Mouse (Mus musculus) left cerebral cortex, postnatal 10 days (tissue): ENCODE data around the gene Galnt9. TPM values are rescaled to one million over a fixed set of nuclear protein-coding genes. Genes with fewer than 3 reads are reported as not detected.

ENCODE experiments used
- DNase-seq, 2 experiments: peaks; one replicate each; pipeline ENCODE4 v3.0.0; 2021 to 2022; ENCODE audit warnings: low spot score in 2 of 2, mixed read lengths in 1 of 2; ENCODE audit errors: extremely low spot score in 1 of 2
- intact Hi-C: fragments of 180-260 bp; cut with DNase I; formaldehyde crosslinking; loops from one replicate; pipeline ENCODE4 v1.15.1; 2025
- total RNA-seq, 2 experiments: library from RNA; stranded (reverse); gene quantifications; 2 replicates each; pipeline ENCODE4 v1.2.3; 2021

The Galnt9 gene
- total RNA-seq, 2 experiments from 2014 or later, result 64.1 to 67.4 TPM

DNA sequence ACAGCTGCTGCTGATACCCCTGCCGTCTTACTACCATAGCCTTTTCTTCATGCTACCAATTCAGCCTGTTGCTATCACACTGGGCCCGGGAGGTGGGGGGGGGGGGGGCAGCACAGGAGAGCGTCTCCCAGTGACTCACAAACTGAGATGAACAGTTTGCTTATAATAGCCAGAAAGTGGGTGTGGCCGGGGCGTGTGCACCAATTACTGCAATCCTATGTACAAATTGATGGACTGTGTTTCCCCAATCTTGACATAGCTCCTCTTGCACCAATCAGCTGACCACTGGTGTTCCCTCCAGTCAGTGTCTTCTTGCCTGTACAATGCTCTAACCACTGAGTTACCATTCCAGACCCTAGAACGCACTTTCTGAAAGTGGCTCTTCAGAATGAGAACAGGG, 64.2 kb downstream of the Galnt9 start:
- DNase-seq, result no peak
- intact Hi-C loops, result no loop called here

DNA sequence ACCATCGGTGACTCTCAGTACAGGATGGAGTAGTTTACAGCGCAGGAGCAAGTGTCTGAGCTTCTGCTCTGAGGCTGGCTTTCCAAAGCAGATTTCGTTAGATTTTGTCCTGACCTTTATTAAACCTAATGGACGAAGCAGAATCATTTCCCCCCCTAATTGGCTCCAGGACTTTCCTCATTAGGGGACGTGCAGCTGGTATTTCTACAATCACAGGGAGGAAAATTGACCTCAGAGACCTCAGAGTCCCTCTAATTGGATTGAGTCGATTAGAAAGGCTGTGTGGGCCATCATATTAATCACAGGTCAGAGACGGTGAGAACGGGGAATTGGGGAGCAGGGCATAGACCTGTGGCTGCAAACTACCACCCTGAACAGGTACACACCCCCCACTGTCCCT, 64.8 kb downstream of the Galnt9 start:
- intact Hi-C loops, result no loop called here
- DNase-seq, result no peak

DNA sequence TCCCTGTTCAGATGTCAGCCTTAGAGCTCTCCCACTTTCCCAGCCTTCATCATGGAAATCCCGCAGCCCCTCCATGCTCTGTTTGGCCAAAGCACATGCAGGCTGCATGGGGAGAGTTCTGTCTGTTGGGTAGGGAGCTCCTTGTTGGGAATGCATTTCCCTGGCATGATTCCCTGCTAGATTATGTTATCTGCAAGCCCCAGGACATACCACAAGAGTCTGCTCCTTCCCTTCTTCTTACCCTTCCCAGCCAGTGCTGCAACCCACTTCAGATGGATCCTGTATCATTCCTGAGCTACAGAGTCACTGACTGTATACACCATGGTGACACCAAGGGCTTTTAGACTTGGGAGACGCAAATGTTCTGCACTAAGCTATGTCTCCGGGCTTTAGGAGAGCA, 65.3 kb downstream of the Galnt9 start:
- no peak for DNase-seq
- intact Hi-C loops, result no loop called here

DNA sequence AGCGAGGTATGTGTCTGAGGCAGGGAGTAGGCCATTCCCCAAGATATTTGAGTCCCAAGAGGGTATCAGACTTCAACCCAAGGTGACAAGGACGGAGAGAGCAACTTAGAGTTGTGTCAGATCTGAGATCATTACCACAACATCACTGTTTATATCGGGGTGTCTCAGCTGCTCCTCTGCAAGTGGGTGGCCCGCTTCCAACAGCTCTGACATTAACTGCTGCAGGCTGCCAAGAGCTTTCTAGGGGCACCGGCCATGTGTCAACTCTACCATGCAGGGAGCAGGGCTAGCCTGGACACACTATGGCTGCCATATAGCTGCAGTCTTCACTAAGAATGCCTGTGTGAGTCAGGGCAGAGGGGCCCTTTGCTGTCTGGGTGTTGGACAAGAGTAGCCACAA, 65.7 kb downstream of the Galnt9 start:
- intact Hi-C loops, result no loop called here
- DNase-seq, result no peak

DNA sequence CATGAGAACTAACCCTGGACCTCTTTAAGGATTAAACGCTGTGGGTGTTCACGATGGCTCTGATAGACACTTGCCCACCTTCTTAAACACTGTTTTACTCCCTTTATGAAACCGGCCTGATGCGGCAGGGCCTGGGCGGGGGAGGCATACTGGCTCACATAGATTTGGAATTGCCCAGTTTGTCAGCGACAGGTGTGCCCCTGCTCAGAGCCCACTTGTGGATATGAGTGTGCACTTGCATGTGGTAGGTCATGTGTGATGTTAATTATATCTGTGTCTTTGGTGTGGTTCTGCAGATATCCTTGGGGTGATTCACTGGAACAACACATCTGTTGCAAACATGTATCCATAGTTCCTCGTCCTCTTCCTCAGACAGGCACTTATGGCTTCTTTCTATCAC, 66.3 kb downstream of the Galnt9 start:
- DNase-seq, result no peak

DNA sequence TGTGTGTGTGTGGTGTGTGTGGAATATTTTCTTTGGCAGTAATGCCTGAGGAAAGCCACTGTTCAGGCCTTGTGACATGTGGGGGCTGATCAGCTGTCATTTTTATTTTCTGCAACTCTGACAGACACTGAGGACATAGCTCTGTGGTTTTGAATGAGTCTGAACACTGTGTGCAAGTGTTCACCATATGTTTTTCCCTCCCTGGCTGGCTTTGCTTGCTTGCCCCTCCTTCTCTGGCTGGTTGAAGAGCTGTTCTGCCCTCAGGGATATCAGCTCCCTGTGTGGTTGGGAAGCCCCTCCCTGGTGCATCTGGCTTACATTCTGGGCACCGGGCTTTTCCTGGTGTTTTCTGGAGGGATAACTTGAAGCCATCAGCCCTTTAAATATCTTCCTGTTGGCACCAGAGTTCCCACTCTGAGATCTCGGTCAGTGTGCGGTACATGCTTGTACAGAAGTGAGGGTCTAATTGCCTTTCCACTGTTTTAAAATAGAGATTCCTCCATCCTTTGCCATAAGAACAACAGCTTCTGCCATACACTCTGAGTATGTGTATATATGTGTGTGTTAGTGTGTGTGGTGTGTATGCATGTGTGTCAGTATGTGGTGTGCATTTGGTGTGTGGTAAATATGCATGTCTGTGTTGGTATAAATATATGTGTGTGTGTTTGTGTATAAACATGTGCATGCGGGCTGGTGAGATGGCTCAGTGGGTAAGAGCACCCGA, 67.4 kb downstream of the Galnt9 start:
- intact Hi-C loops, result no loop called here
- DNase-seq, result peak in 1 of 2 experiments; percentile 37

More for the DNA sequence above, 66.3 kb downstream of the Galnt9 start:
- intact Hi-C loops, result no loop called here

DNA sequence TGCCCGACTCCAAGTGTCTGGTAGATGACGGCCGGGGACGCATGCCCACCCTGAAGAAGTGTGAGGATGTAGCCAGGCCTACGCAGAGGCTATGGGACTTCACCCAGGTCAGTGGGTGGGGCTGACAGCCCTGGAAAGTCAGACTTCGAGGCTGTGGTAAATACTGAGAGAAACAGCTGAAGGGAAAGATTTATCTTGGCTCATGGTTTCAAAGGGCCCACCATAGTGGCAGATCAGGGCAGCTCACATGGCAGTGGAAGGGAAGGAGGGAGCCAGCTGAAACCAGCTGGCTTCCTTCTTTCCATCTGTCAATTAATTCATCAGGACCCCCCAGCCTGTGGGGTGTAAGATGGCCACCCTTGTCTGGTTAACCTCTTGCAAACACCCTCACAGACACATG, 75.1 kb downstream of the Galnt9 start:
- no peak for DNase-seq
- intact Hi-C loops, result no loop called here

DNA sequence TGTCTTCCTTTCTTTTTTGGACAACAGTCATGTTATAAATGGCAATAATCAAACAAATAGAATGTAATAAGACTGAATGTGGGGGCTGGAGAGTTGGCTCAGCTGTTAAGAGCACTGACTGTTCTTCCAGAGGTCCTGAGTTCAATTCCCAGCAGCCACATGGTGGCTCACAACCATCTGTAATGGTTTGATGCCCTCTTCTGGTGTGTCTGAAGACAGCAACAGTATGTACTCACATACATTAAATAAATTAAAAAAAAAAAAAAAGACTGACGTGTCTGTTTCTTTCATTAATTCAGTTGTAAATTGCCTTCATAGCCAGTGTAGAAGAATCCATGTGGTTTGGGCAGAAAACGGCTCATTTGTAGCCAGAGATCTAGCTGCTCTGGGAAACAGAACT, 80.2 kb downstream of the Galnt9 start:
- DNase-seq, result no peak
- intact Hi-C loops, result no loop called here

DNA sequence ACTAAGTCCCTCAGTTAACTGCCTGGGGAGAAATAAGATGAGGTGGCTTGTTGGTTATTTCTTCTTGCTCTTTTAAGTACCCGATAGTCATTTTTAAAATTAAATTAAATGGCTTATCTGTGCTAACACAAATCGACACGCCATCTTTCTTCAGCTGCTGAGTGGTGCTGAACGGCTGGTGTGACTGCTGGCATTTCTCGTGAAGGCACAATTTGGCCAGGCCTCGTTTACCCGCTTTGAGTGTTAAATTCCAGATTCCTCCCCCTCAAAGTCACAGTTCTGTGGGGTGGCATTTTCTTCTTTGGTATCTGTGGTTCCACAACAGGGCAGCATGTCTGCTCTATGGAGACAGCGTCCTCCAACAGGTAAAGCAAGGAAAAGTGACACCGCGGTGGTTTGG, 83.2 kb downstream of the Galnt9 start:
- no peak for DNase-seq
- intact Hi-C loops, result no loop called here

DNA sequence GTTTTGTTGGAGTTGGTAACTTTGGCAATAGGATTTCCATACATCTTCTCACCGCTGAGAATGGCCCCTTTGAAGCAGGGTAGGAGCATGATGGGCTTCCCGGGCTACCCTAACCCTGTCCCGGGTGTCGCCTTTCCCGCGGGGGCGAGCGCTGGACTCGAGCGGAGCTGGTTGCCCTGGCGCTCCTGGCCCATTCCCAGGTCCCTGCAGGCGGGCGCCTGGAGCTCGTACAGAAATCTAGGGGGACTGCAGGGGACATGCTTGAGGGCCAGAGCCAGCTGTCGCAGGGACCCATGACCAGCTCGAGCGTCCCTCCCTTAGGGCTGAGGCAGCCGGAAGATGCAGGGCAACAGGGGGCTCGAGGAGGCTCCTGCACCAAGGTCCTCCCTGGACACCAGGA, 84.0 kb downstream of the Galnt9 start:
- DNase-seq, result no peak
- intact Hi-C loops, result no loop called here

DNA sequence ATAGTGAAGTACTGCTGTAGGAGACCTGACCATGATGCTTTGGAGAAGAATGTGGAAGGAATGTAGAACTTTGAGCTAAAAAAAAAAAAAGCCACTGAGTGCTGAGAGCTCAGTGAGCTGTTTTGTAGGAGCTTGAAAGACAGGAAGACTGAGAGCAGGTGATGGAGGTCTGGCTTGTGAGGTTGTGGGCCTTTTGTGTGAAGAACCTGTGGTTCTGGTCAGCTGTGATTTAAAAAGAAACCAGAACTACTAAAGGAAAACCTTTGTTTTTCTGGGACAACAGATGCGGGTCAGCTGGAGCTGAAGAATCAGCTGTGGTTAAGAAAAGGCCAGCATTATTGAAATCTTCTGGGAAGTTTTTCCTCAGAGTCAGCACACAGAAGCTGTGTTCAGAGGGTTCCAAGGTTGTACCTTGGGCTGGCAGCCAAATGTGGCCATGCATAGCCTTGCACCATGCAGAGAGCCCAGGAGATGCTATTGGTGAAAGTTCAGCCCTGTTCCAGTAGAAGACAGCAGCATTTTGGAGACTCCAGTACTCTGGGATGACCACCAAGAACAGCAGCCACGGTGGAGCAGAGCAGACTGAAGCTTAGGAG, 85.5 kb downstream of the Galnt9 start:
- no peak for DNase-seq
- intact Hi-C loops, result no loop called here

DNA sequence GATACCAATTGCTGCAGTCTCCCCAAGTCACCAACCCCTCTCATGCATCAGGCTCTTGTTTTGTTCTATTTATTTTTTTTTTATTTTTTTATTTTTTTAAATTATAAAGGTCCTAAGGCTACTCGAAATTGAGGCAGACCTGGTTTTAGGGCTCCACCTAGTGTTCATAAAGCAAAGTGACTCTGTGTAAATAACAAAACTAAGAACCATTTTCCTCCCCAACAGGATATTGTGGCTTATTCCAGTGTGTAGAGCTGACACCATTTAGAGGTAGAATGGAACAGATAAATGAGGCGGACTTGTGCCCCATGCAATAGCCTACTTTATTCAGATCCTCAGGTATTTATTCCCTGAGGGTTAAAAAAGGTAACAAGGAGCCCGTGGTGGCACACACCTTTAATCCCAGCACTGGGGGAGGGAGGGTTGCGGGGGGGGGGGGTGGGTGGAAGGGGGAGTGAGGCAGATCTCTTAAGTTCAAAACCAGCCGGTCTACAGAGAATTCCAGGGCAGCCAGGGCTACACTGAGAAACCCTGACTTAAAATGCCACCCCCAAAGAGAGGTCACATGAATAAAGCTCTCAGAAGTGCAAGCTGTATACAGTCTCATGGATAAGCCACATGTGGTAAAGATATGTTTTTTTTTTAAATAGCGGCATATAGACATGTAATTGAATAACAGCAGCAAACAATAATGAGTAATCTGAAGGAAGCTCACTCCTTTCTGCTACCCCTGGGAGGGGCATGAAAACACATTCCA, 92.0 kb downstream of the Galnt9 start:
- DNase-seq, result peak in 1 of 2 experiments; percentile 22
- intact Hi-C loops, result loop anchor here (1.0 to 5.0 kb wide), 2 partner anchors 143 to 279 kb away; no protein-coding TSS in a partner anchor

DNA sequence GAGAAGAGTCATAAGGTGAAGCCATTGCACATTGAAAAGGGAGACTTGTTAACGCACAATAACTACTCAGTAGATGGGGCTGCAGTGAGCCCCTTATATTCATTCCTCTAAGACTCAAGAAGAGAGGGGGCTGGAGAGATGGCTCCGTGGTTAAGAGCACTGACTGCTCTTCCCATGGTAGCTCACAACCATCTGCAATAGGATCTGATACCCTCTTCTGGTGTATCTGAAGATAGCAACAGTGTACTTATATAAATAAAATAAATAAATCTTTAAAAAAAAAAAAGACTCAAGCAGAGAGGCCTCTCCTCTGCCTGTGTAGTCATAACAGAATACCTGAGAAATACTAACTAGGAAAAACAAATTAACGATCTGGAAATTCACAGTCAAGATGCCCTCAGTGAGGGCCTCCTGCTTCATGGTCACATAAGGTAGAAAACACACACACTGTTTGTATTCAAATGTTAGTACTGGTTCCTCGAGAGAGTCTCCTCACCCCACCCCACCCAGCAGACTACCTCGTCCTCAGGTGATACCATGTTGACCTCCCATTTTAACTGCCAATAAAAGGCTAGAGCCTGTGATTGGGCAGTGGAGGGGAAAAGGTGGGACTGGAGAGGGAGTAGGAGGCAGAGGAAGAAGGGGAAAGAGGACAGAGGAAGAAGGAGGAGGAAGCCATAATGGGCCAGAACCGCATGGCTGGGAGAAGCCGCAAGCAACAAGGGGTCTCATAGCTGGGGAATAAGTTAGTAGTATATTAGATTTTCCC, 94.3 kb downstream of the Galnt9 start:
- no peak for DNase-seq
- intact Hi-C loops, result loop anchor here (5.0 kb wide), 1 partner anchor 281 kb away; no protein-coding TSS in a partner anchor

DNA sequence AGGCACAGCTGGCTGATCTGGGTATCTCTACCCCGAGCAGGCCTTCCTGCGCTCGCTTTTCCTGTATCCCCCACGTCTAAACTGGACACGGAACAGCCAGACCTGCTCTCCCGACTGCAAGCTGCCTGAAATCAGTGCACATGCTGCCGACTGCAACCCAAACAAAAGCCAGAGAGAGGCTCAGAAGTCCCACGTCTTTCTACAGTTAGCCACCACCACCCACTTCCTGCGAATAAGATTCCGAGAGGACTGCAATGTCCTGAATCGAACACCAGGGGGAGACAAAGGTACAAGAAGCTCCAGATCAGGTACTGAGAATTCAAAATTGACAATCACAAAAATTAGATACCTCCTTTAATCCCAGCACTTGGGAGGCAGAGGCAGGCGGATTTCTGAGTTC, 95.3 kb downstream of the Galnt9 start:
- intact Hi-C loops, result loop anchor here (5.0 kb wide), 1 partner anchor 282 kb away; no protein-coding TSS in a partner anchor
- peak; percentile 71 to 75 for DNase-seq

DNA sequence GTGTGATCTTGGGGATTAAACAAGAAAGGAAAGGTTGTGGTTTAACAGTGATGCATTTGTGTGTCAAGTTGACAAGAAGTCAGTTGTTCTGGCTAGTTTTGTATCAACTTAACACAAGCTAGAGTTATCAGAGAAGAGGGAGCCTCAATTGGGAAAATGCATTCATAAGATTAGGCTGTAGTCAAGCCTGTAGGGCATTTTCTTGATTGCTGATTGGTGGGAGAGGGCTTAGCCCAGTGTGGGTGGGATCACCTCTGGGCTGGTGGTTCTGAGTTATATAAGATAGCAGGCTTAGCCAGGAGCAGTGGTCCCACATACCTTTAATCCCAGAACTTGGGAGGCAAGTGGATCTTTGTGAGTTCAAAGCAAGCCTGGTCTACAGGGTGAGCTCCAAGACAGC, 102.2 kb downstream of the Galnt9 start:
- intact Hi-C loops, result no loop called here
- DNase-seq, result no peak

DNA sequence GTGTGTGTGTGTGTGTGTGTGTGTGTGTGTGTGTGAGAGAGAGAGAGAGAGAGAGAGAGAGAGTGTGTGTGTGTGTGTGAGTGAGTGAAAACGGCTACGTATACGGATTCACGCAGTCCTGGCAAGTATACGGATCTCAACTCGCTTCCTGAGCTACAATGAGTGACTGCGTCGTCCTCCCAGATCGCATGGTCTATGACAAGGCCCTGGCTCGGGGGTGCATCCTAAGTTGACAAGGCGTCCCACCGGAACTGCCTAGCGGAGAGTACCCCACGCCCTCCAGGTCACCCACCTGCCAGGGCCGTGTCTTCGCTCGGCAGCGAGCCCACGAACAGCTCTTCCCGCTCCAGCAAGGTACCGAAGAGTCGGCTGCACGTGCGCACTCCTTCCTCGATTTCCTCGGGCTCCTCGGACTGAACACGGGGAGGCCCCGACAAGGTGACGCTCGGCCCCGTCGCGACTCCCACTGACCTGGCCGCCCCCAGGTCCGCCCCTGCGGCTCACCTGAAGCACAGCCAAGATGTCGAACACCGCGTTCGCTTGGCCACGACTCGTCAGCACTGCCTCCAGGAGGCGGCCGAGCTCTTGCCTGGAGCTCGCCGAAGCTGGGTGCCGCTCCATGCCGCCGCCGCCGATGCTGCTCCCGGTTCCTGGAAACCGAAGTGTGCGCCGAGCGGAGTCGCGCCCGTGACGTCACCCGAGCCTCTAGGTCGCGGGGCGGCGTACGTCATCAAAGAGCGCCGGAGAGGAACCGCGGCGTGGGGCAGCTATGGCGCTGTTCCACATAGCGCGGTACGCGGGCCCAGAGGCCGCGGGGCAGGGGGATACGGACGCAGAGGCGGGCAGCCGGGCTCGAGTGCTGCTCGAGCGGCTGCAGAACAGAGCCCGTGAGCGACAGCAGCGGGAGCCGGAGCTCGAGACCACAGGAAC, 108.8 kb downstream of the Galnt9 start, which contains the start of the genes Noc4l and Ddx51:
TSS of gene Noc4l (minus strand) at position 699 of the 930 bp plus-strand sequence.
TSS of gene Ddx51 (plus strand) at position 733 of the 930 bp plus-strand sequence.
- DNase-seq, result peak; percentile 92 to 98
- intact Hi-C loops, result no loop called here

DNA sequence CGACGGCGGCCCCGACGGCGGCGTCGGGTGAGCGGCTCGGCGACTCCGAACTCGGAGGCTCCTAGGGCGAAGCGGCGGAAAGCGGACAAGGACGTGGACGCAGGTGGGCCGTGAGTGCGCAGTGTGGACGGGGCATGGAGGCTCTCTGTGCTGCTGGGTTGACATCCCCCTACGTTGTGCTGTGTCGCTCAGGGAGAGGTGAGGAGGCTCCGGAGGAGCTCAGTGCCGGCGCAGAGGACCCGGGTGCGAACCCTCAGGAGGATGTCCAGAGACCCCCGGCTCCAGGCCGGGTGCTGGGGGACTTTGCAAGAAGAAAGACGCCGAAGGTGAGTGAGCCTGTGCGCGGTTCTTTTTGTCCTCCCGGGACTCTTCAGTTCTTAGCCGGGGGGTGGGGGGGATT, 109.5 kb downstream of the Galnt9 start:
- intact Hi-C loops, result no loop called here
- DNase-seq, result no peak

DNA sequence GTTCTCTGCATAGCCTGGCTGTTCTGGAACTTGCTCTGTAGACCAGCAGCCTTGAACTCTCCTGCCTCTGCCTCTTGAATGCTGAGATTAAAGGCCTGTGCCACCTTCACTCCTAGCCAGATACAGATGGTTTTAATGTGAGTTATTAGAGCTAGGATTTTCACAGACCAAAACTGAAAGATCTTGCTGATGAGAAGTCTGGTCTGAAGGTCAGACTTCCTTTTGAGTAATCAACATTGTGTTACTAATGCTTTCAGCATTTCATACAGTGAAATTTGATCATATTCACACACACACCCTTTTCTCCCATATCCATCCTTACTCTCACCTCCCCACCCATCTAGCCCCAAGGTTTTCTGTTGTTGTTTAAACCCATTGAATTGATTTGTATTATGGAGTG, 115.5 kb downstream of the Galnt9 start:
- DNase-seq, result no peak
- intact Hi-C loops, result no loop called here
